Mouse (Mus musculus): ENCODE data around the gene Olfr619. TPM values are rescaled to one million over a fixed set of nuclear protein-coding genes. Genes with fewer than 3 reads are reported as not detected.

Olfr619 gene
- total RNA-seq (2021), result not detected
- long read RNA-seq, experiment 1, result 0 reads
- long read RNA-seq, experiment 2, result 0 reads

DNA sequence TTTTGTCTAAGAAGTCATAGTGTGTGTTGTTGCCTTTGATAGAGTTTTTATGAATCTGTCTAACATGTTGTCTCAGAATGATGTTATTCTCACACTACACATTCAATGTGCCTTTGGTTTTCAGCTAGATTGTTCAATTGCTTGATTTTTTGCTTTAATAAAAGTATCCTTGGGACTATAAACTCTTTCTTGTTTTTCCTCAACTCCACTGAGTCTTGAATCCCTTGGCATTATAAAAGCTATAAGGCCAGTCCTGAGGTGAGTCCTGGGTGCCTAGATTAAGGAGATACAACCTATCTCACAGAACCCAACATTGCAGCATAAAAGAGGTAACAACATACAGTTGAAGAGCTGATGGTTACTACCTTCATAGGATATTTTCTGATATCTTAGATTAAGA lies at the start of gene Olfr619:
Gene Olfr619 (plus strand): TSS at position 301 of the 400 bp plus-strand sequence.
- DNase-seq (ENCODE audit: low spot score in 2 of 2), result no peak

DNA sequence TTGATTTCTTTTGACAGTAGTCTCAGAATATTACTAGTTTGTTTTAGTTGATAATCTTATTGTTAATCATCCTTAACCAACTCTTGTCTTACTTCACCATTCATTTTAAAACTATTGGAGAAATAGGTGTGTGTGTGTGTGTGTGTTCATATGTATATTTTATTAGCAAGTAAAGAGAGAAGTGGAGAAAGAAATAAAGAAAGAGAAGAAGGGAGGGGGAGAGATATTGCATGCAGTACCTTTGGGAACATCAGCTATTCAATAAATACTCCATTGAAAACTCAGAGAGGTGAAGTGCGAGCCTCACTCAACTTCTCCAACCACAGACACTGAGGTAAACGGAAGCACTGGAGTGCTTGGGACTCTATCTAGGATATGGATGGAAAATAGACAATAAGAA lies 44.6 kb upstream of the Olfr619 start, which contains the start of gene Olfr615:
Gene Olfr615 (plus strand): TSS at position 301 of the 400 bp plus-strand sequence.
- DNase-seq (ENCODE audit: low spot score in 2 of 2), result no peak

DNA sequence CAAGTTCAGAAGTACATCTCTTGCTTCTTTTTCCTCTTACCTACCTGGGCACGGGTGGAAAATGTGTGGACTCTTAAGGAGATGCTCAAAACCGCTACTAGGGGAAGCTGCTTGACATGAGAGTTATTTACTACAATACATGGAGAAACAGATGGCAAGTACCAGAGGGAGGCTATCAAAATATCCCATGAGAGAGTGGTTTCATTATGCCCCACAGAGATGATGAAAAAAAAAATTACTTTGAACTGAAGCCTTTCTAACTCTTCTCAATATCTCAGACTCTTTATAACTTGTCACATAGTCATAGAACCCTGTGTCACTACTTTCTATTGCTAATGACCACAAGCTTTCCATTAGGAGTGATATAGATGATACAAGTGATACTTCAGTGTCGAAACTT lies 31.3 kb upstream of the Olfr619 start, which contains the start of gene Olfr616:
Gene Olfr616 (minus strand): TSS at position 101 of the 400 bp plus-strand sequence.
- DNase-seq (ENCODE audit: low spot score in 2 of 2), result no peak

DNA sequence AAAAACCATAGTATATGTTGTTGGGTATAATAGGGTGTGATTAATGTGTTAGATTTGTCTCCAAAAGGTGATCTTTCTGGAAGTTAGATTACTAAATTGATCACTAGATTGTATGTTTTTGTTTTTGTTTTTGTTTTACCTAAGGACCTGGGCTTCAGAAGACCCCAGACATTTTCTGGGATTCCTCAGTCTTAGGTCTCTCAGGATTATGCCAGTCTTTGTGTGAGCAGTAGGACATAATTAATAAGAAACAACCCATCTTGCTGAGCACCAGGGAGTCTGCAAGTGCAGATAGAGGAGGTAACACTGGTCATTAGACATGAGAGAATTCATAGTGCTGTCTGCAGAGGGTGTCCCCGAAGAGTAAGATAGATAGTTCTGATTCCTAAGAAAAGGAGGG lies 27.6 kb upstream of the Olfr619 start, which contains the start of gene Olfr617:
Gene Olfr617 (plus strand): TSS at position 301 of the 400 bp plus-strand sequence.
- DNase-seq (ENCODE audit: low spot score in 2 of 2), result no peak

DNA sequence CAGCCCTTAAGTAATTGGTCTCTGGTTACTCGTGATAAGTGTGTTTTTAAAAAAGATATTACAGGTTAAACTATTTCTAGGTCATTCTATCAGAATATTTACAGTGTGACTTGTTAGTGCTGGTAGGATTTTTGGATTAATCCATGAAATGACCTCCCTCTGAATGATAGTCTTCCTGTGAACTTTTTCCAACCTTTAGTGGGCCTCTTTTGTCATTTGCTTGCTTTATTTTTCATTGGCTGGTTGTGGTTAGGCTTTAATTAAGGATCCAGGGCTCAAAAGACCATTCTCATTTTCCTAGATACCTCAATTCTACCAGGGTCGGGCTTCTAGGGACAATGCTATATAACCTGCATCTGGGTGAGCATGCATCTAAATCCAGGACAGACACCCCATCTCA lies 10.6 kb upstream of the Olfr619 start, which contains the start of gene Olfr618:
Gene Olfr618 (plus strand): TSS at position 301 of the 400 bp plus-strand sequence.
- DNase-seq (ENCODE audit: low spot score in 2 of 2), result no peak

DNA sequence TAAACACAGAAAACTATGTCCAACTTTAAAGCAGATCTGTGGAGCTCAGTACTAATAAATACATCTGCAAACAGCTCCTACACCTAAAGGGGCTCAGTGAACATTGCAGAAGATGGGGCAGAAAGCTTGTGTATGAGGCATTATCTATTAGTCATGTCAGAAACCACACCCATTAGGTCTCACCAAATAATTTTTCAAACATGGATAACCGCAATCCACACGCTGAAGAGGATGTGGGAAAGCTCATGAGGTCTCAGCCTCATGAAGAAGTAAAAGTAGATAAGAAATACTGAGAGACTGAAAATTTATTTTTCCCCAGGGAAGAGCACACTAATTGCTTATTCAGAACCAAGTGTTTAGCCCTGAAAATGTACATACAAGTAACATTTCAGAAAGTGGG lies 7.0 kb downstream of the Olfr619 start:
- no peak for DNase-seq (ENCODE audit: low spot score in 2 of 2)

DNA sequence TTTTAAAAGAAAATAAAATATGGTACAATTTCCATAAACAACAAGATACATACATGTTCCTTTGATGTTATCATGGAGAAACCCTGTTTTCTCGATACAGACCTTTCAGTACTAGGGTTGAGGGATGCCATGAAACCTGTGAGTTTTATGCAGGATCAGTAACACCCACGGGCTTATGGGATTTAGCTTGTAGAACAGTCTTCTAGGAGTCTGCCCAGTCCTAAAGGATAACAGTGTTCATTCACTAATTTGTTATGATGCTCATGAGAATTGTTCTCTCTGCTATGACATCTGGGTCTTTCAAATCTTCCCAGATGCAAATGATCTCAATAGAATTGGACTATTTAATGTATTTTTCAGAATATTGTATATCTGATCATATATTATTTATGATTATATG lies 12.1 kb downstream of the Olfr619 start, which contains the start of gene Olfr620:
Gene Olfr620 (minus strand): TSS at position 101 of the 400 bp plus-strand sequence.
- DNase-seq (ENCODE audit: low spot score in 2 of 2), result no peak

DNA sequence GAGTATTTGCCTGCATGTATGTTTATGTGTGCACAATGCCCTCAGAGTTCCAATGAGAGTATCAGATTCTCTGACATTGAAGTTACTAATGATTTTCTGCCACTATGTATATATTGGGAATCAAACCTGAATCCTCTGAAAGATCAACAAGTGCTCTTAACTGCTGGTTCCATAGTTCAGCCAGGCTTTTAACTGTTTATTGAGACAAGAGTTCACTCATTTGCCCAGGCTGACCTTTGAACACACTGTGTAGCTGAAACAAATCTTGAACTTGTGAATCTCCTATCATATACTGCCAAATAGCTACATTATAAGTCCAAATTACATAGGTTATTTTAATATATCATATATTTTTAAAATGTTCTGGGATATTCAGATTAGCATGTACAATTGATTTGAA lies 36.4 kb downstream of the Olfr619 start:
- DNase-seq (ENCODE audit: low spot score in 2 of 2), result no peak

DNA sequence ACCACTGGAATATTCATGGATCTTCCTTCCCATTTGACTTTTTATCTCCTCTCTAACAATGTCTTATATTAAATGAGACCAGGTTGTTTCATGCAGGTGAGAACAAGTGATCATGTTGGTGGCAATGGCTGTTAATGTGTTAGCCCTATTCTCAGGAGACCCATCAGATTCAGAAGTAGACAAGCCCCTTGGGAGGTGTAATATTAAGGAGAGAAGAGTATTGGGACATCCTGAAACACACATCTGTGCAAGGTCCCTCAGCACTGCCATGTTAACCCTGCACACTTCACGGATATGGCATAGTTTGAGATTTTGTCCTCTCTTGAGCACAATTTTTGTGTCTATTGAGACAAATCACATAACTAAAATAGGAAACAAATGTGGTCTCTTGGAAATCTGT lies 42.2 kb downstream of the Olfr619 start, which contains the start of gene Olfr622:
Gene Olfr622 (minus strand): TSS at position 101 of the 400 bp plus-strand sequence.
- DNase-seq (ENCODE audit: low spot score in 2 of 2), result no peak

DNA sequence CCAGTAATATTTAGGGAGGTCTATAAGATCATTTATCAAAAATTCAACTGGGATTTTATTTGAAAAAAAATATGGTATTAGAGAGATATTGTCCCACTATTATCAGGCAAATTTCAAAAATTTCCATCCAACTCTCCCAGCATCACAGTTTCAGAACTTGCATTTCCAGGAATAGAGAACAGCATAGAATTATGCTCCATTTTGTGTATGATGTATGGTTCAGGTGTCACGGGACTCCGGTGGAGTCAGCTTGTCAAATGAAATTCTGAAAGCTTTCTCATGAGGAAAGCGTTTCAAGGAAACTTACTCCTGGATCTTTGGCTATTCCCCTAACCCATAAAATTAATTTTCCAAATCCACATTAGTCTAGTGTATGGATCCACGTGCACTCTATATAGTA lies 43.7 kb downstream of the Olfr619 start:
- no peak for DNase-seq (ENCODE audit: low spot score in 2 of 2)

Small RNA genes lying within 50 kb of the gene (microRNA-seq; reads per million reads assigned to microRNA genes)
- gene Gm26506, result not detected

Other genes with a start within 250 kb of the Olfr619 start
- gene Olfr601, start 237.9 kb upstream of the Olfr619 start, total RNA-seq (2021), result not detected
- gene Olfr603, start 214.4 kb upstream of the Olfr619 start, total RNA-seq (2021), result not detected
- not detected for gene Usp17lc, start 185.5 kb upstream of the Olfr619 start, total RNA-seq (2021)
- not detected for gene Olfr605, start 155.1 kb upstream of the Olfr619 start, total RNA-seq (2021)
- gene Olfr606, start 151.5 kb upstream of the Olfr619 start, total RNA-seq (2021), result not detected
- gene Olfr607, start 136.4 kb upstream of the Olfr619 start, total RNA-seq (2021), result not detected
- gene Olfr608, start 130.7 kb upstream of the Olfr619 start, total RNA-seq (2021), result not detected
- gene Olfr609, start 102.5 kb upstream of the Olfr619 start, total RNA-seq (2021), result not detected
- gene Olfr610, start 88.5 kb upstream of the Olfr619 start, total RNA-seq (2021), result not detected
- not detected for gene Olfr611, start 79.7 kb upstream of the Olfr619 start, total RNA-seq (2021)
- gene Olfr612, start 57.9 kb upstream of the Olfr619 start, total RNA-seq (2021), result not detected
- not detected for gene Olfr613, start 52.5 kb upstream of the Olfr619 start, total RNA-seq (2021)
- not detected for gene Olfr615, start 44.5 kb upstream of the Olfr619 start, total RNA-seq (2021)
- not detected for gene Olfr616, start 31.4 kb upstream of the Olfr619 start, total RNA-seq (2021)
- not detected for gene Olfr617, start 27.5 kb upstream of the Olfr619 start, total RNA-seq (2021)
- not detected for gene Olfr618, start 10.5 kb upstream of the Olfr619 start, total RNA-seq (2021)
- not detected for gene Olfr620, start 12.0 kb downstream of the Olfr619 start, total RNA-seq (2021)
- not detected for gene Olfr622, start 42.1 kb downstream of the Olfr619 start, total RNA-seq (2021)
- not detected for gene Olfr623, start 63.1 kb downstream of the Olfr619 start, total RNA-seq (2021)
- gene Olfr624, start 70.6 kb downstream of the Olfr619 start, total RNA-seq (2021), result under 1 TPM in 1 of 2 experiments, not detected in 1; 0.06 TPM
- not detected for gene Olfr625-ps1, start 82.1 kb downstream of the Olfr619 start, total RNA-seq (2021)
- gene Olfr243, start 114.1 kb downstream of the Olfr619 start, total RNA-seq (2021), result not detected
- not detected for gene Olfr628, start 129.8 kb downstream of the Olfr619 start, total RNA-seq (2021)
- gene Olfr629, start 144.4 kb downstream of the Olfr619 start, total RNA-seq (2021), result not detected
- gene Olfr630, start 156.8 kb downstream of the Olfr619 start, total RNA-seq (2021), result not detected
- not detected for gene Olfr69, start 171.0 kb downstream of the Olfr619 start, total RNA-seq (2021)
- not detected for gene Olfr68, start 179.1 kb downstream of the Olfr619 start, total RNA-seq (2021)
- not detected for gene Olfr67, start 191.2 kb downstream of the Olfr619 start, total RNA-seq (2021)
- gene Hbb-bt, start 213.4 kb downstream of the Olfr619 start, total RNA-seq (2021), result 100 to 1,000 TPM; 618 to 940 TPM
- 1,000 to 10,000 TPM; 4,172 to 4,820 TPM for gene Hbb-bs, start 227.5 kb downstream of the Olfr619 start, total RNA-seq (2021)
- not detected for gene Hbb-bh2, start 239.9 kb downstream of the Olfr619 start, total RNA-seq (2021)
- not detected for gene Hbb-bh1, start 242.6 kb downstream of the Olfr619 start, total RNA-seq (2021)

Data from adrenal gland, postnatal 4 days (tissue).